Mouse (Mus musculus): Measurements from ENCODE around the gene Mgarp.
"Not testable (repeated sequence)": the region's sequence is repeated elsewhere in the genome, so short reads cannot be mapped to it uniquely, and the experiment has no call there.

Mgarp gene

GRCm38 (mm10) chr3:51366926-51367325 is 29.6 kb downstream of the Mgarp start:
- no peak for DNase-seq (ENCODE audit: low read depth, low spot score)

- DNase-seq (ENCODE audit: low read depth, low spot score), result no peak
Measured at GRCm38 (mm10) chr3:51365517-51365882, 31.0 kb downstream of the Mgarp start.

- DNase-seq (ENCODE audit: low read depth, low spot score), result peak; percentile 82
Measured at GRCm38 (mm10) chr3:51364703-51365516, 31.6 kb downstream of the Mgarp start.

- DNase-seq (ENCODE audit: low read depth, low spot score), result no peak
Measured at GRCm38 (mm10) chr3:51361066-51361465, 35.5 kb downstream of the Mgarp start.

GRCm38 (mm10) chr3:51359558-51360307 is 36.8 kb downstream of the Mgarp start:
- DNase-seq (ENCODE audit: low read depth, low spot score), result no peak

- peak; percentile 80 for DNase-seq (ENCODE audit: low read depth, low spot score)
Measured at GRCm38 (mm10) chr3:51358660-51359557, 37.6 kb downstream of the Mgarp start.

- DNase-seq (ENCODE audit: low read depth, low spot score), result peak; percentile 74
Measured at GRCm38 (mm10) chr3:51358181-51358580, 38.4 kb downstream of the Mgarp start.

- DNase-seq (ENCODE audit: low read depth, low spot score), result no peak
Measured at GRCm38 (mm10) chr3:51357624-51358023, 38.9 kb downstream of the Mgarp start.

- no peak for DNase-seq (ENCODE audit: low read depth, low spot score)
Measured at GRCm38 (mm10) chr3:51357078-51357477, 39.5 kb downstream of the Mgarp start.

- not testable (repeated sequence) for DNase-seq (ENCODE audit: low read depth, low spot score)
Measured at GRCm38 (mm10) chr3:51354956-51355355, 41.6 kb downstream of the Mgarp start.

- DNase-seq (ENCODE audit: low read depth, low spot score), result no peak
Measured at GRCm38 (mm10) chr3:51354034-51354427, 42.5 kb downstream of the Mgarp start.

- peak; percentile 74 for DNase-seq (ENCODE audit: low read depth, low spot score)
Measured at GRCm38 (mm10) chr3:51353325-51354033, 43.1 kb downstream of the Mgarp start.

GRCm38 (mm10) chr3:51350806-51351205 is 45.7 kb downstream of the Mgarp start:
- DNase-seq (ENCODE audit: low read depth, low spot score), result no peak

GRCm38 (mm10) chr3:51348646-51349238 is 47.8 kb downstream of the Mgarp start:
- no peak for DNase-seq (ENCODE audit: low read depth, low spot score)

- DNase-seq (ENCODE audit: low read depth, low spot score), result not testable (repeated sequence)
Measured at GRCm38 (mm10) chr3:51345017-51345416, 51.5 kb downstream of the Mgarp start.

- not testable (repeated sequence) for DNase-seq (ENCODE audit: low read depth, low spot score)
Measured at GRCm38 (mm10) chr3:51344182-51344581, 52.4 kb downstream of the Mgarp start.

GRCm38 (mm10) chr3:51343260-51343659 is 53.3 kb downstream of the Mgarp start:
- no peak for DNase-seq (ENCODE audit: low read depth, low spot score)

GRCm38 (mm10) chr3:51342152-51342551 is 54.4 kb downstream of the Mgarp start:
- DNase-seq (ENCODE audit: low read depth, low spot score), result peak; percentile 18

- DNase-seq (ENCODE audit: low read depth, low spot score), result peak; percentile 83
Measured at GRCm38 (mm10) chr3:51341268-51342081, 55.1 kb downstream of the Mgarp start.
